Mouse (Mus musculus) hindbrain, embryonic 15.5 days (tissue): ENCODE results near the gene Irf2bp2. TPM values are rescaled to one million over a fixed set of nuclear protein-coding genes. Genes with fewer than 3 reads are reported as not detected.
A peak's percentile ranks its signal among the peaks of the same experiment; 100 is the strongest.

ENCODE experiments used
- ATAC-seq: fragments of 200-750 bp; cut with Nextera tagmentation; 2 replicates; pipeline ENCODE4 v1.8.0; 2017; ENCODE audit warnings: low read depth, moderate number of reproducible peaks, moderate TSS enrichment; ENCODE audit not compliant: low FRiP score
- H3K27ac ChIP-seq: fragments of 300-500 bp; sonication (generic); replicated peaks from 2 replicates; pipeline ENCODE4 v1.5.1; 2015; ENCODE audit warnings: mild to moderate bottlenecking, inconsistent platforms
- H3K27me3 ChIP-seq: fragments of 300-500 bp; sonication (generic); 2 replicates; pipeline ENCODE4 v1.6.1; 2015; ENCODE audit warnings: control low read depth, inconsistent platforms
- H3K36me3 ChIP-seq: fragments of 300-500 bp; sonication (generic); 2 replicates; pipeline ENCODE4 v1.6.1; 2015; ENCODE audit warnings: control low read depth, inconsistent platforms
- H3K4me1 ChIP-seq: fragments of 300-500 bp; sonication (generic); replicated peaks from 2 replicates; pipeline ENCODE4 v1.6.1; 2015; ENCODE audit warnings: control low read depth, inconsistent platforms
- H3K4me2 ChIP-seq: fragments of 300-500 bp; sonication (generic); 2 replicates; pipeline ENCODE4 v1.6.1; 2015; ENCODE audit warnings: moderate library complexity, mild to moderate bottlenecking, inconsistent platforms
- H3K4me3 ChIP-seq: fragments of 300-500 bp; sonication (generic); 2 replicates; pipeline ENCODE4 v1.5.1; 2015; ENCODE audit warnings: mild to moderate bottlenecking, inconsistent platforms
- H3K9ac ChIP-seq: fragments of 300-500 bp; sonication (generic); 2 replicates; pipeline ENCODE4 v1.6.1; 2015; ENCODE audit warnings: inconsistent platforms
- H3K9me3 ChIP-seq: fragments of 300-500 bp; sonication (generic); 2 replicates; pipeline ENCODE4 v1.6.1; 2016; ENCODE audit warnings: control low read depth, inconsistent platforms
- WGBS: fragments of 180-500 bp; shearing (Covaris S2); methylation state at CpG from one replicate; pipeline ENCODE4 v1.1.7; 2015; 5-methylcytosine and 5-hydroxymethylcytosine counted together
- polyA plus RNA-seq: library from polyadenylated mRNA; unstranded; fragments of >200 nt; fragmentation: Nextera tagmentation; extraction: Ambion mirVana; gene quantifications from 2 replicates; pipeline ENCODE4 v1.2.1, GENCODE M21; 2015

Irf2bp2 gene
- polyA plus RNA-seq = 9.1 and 9.2 TPM in 2 replicates

DNA sequence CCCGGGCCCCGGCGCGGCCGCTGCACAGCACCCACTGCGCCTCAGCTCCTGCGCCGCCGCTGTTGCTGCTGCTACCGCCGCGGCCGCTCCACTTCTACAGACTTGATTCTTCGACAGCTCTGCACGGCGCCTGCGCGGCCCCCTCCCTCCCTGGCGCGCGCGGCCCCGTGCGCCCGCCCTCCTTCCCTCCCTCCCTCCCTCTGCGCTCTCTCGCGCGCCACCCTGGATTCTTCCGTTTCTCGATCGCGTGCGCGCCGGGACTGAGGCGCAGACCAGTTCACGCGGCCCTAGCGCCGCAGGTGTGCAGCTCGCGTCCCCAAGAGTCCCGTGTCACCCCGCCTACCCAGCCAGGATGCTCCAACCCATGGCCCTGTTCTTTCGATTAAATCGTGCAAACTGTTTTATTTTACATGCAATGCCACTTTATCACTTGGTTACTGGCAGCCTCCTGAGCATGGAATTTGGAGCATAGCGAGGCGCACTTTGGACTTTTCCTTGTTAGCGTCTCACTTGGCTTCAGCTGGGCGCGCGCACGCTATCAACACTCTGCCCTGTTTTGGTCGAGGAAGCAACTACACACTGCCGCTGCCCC, at the start of gene Irf2bp2:
Gene Irf2bp2, minus strand, starts transcription at position 98 of the 592 bp plus-strand sequence.
- WGBS = under 1% methylated on average over 43 of the region's 56 CpGs
- peak within 1 kb of the TSS; percentile 99 for H3K9ac ChIP-seq
- peak within 1 kb of the TSS; percentile 74 for H3K4me3 ChIP-seq
- H3K27ac ChIP-seq = peak within 1 kb of the TSS; percentile 97
- peak within 1 kb of the TSS; percentile 99 for H3K4me2 ChIP-seq
- no peaks in the 10 kb centered on the region for H3K9me3 ChIP-seq
- no peaks in the 10 kb centered on the region for H3K36me3 ChIP-seq
- peak; percentile 76 for ATAC-seq
- H3K27me3 ChIP-seq = no peaks in the 10 kb centered on the region
- peaks cover 57% of the 10 kb centered on the region for H3K4me1 ChIP-seq

DNA sequence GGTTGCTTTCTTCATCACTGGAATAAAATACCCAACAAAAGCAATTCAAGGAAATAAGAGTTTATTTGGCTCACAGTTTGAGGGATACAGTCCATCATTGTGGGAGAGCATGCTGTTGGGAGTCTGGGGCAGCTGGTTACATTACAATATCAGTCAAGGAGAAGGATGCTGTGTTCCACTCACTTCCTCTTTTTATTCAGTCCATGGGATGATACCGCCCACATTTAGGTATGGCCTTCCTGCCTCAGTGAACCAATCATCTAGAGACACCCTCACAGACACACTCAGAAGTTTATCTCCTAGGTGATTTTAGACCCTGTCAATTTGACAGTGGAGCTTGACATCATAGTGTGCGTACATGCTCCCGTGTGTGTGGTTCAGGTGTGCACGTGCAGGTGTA, 48.9 kb upstream of the Irf2bp2 start:
- Histone ChIP-seq H3K9ac (no peak overlapping the region), H3K9me3 (no peaks in the 10 kb centered on the region), H3K4me3 (no peak overlapping the region), H3K4me2 (no peak overlapping the region), H3K27me3 (no peaks in the 10 kb centered on the region), H3K27ac (no peak overlapping the region), H3K4me1 (no peaks in the 10 kb centered on the region), H3K36me3 (no peaks in the 10 kb centered on the region)
- ATAC-seq = no peak
- 99% methylated on average over 4 of the region's 4 CpGs for WGBS

DNA sequence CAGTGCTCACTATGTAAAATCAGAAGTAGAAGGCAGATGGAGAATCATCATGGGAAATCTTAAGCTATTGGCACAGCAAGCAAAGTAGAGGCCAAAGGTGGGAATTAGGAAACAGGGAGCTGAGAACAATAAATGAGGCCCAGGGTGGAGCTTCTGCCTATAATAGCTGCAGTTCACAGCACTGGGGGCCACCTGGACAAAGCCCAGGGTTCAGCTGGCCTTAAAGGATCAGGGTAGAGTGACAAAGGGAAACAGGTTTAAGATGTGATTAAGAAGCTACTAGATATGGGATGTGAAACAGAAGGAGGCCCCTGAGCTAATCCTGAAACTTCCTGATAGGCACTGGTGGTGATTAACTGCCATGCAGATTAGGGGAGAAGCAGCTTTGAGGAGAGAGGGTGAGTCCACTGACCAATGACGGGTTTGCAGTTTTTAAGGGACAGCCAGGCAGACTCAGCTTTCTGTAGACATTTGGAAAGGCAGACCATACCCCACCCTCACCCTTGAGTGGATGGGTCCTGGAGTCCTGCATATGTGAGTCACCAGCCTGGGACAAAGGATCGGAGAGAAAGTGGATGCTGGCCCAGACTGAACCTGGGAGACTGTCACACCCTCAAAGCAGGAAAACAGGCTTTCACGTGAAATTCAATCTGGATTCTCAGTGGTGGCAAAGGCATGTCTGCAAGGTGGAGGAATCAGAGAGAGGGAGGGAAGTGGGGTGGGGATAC, 47.9 kb upstream of the Irf2bp2 start:
- Histone ChIP-seq H3K27ac (no peak overlapping the region), H3K27me3 (no peaks in the 10 kb centered on the region), H3K4me2 (no peak overlapping the region), H3K9ac (no peak overlapping the region), H3K4me1 (no peaks in the 10 kb centered on the region), H3K36me3 (no peaks in the 10 kb centered on the region), H3K9me3 (no peaks in the 10 kb centered on the region), H3K4me3 (no peak overlapping the region)
- WGBS = 82% methylated on average over 3 of the region's 3 CpGs
- no peak for ATAC-seq

- ATAC-seq = no peak
- Histone ChIP-seq H3K27ac (no peak overlapping the region), H3K27me3 (no peaks in the 10 kb centered on the region), H3K4me2 (no peak overlapping the region), H3K9me3 (no peaks in the 10 kb centered on the region), H3K36me3 (no peaks in the 10 kb centered on the region), H3K9ac (no peak overlapping the region), H3K4me1 (no peaks in the 10 kb centered on the region), H3K4me3 (no peak overlapping the region)
- 82% methylated on average over 3 of the region's 3 CpGs for WGBS
These were observed 45.4 kb upstream of the Irf2bp2 start for GRCm38 (mm10) chr8:126639161-126639560.

DNA sequence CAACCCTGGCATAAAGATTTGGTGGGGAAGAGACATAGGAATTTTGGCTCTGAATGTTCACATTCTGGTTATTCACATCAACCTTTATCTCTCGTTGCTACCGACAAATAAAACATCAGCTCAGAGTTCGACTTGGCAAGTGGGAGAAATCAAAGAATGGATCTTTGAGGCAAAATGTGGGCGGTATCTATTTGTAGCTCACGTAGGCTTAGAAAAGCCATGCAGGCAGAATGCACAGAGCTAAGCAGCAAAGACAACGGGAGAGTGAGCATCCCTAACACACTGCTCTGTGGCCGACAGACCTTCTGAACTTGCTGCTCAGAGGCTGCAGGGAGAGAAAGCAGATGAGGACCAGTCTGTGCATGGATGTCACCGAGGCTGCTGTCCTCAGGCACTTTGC, 44.2 kb upstream of the Irf2bp2 start:
- no peak overlapping the region for H3K4me2 ChIP-seq
- no peaks in the 10 kb centered on the region for H3K27me3 ChIP-seq
- no peaks in the 10 kb centered on the region for H3K4me1 ChIP-seq
- H3K36me3 ChIP-seq = no peaks in the 10 kb centered on the region
- 72% methylated on average over 8 of the region's 8 CpGs for WGBS
- no peak overlapping the region for H3K27ac ChIP-seq
- ATAC-seq = no peak
- no peaks in the 10 kb centered on the region for H3K9me3 ChIP-seq
- H3K9ac ChIP-seq = no peak overlapping the region
- no peak overlapping the region for H3K4me3 ChIP-seq

DNA sequence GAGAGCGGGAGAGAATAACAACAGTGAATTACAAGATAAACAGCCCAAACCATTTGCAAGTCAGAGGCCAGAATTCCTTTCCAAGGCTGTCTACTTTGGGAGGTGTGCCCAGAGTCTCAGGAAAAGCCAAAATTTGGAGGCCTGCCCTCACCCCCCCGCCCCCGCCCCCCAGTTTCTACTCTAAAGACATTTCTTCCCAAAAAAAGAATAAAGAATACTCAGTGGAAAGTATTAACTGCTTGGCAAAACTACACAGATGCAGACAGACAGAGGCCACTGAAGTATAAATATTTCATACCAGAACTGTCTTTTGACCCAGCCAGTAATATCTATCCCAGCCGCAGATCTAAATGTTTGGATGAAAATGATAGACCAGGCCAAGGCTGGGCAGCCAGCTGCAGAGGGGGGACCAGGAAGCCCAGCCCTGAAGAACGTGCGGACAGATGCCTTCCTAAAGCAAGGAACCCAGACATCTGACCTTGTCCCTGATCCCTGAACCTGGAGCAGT, 40.8 kb upstream of the Irf2bp2 start:
- ATAC-seq = no peak
- Histone ChIP-seq H3K9ac (no peak overlapping the region), H3K4me1 (no peaks in the 10 kb centered on the region), H3K27ac (no peak overlapping the region), H3K4me2 (no peak overlapping the region), H3K4me3 (no peak overlapping the region), H3K9me3 (no peaks in the 10 kb centered on the region), H3K27me3 (no peaks in the 10 kb centered on the region), H3K36me3 (no peaks in the 10 kb centered on the region)
- WGBS = 73% methylated on average over 6 of the region's 6 CpGs

DNA sequence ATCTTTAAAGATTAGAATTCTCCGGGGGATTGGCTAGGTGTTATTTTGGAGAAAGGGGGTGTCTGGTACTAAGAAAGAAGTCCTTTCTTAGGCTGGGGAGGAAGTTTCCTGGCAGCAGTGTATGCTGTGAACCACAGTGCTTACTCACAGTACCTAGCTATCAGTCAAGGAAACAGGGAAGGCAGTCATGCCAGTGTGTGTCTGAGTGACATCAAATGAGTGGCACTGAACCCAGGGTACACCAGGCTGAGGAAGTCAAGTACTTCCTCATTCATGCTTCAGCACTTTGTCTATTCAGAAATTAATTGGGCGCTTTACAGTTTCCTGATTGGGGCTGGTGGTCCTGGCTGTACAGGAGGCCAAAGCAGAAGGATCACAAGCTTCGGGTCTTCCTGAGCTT, 34.8 kb upstream of the Irf2bp2 start:
- 96% methylated on average over 3 of the region's 3 CpGs for WGBS
- Histone ChIP-seq H3K36me3 (no peaks in the 10 kb centered on the region), H3K9ac (no peak overlapping the region), H3K4me3 (no peak overlapping the region), H3K9me3 (no peaks in the 10 kb centered on the region), H3K27me3 (no peaks in the 10 kb centered on the region), H3K4me1 (no peaks in the 10 kb centered on the region), H3K4me2 (no peak overlapping the region), H3K27ac (no peak overlapping the region)
- ATAC-seq = no peak

DNA sequence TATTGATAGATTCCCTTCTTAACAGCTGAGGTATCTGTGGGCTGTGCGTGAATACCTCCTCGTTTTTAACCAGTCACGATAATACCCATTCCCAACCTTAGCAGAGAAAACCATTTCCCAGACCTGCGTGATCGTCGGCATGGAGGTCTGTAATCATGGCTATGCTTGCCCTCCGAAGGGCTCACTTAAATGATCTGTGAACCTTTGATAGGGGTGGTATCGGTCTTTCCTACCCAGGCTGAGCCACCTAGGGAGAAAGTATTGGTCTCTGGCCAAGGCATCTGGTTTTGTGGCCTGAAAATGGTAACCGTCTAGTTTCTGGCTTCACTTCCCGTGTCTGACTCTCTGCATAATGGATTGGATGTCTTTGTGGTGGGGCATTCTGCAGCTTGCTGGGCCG, 32.6 kb upstream of the Irf2bp2 start:
- H3K36me3 ChIP-seq = no peaks in the 10 kb centered on the region
- H3K27ac ChIP-seq = no peak overlapping the region
- H3K9me3 ChIP-seq = no peaks in the 10 kb centered on the region
- no peaks in the 10 kb centered on the region for H3K4me1 ChIP-seq
- no peak overlapping the region for H3K4me2 ChIP-seq
- ATAC-seq = no peak
- no peak overlapping the region for H3K9ac ChIP-seq
- H3K27me3 ChIP-seq = no peaks in the 10 kb centered on the region
- 87% methylated on average over 11 of the region's 11 CpGs for WGBS
- no peak overlapping the region for H3K4me3 ChIP-seq

- no peak for ATAC-seq
- Histone ChIP-seq H3K36me3 (no peaks in the 10 kb centered on the region), H3K27ac (no peak overlapping the region), H3K27me3 (no peaks in the 10 kb centered on the region), H3K4me1 (no peaks in the 10 kb centered on the region), H3K4me2 (no peak overlapping the region), H3K9ac (no peak overlapping the region), H3K4me3 (no peak overlapping the region), H3K9me3 (no peaks in the 10 kb centered on the region)
- WGBS = 89% methylated on average over 9 of the region's 9 CpGs
These were observed 28.5 kb upstream of the Irf2bp2 start for GRCm38 (mm10) chr8:126622111-126622795.

DNA sequence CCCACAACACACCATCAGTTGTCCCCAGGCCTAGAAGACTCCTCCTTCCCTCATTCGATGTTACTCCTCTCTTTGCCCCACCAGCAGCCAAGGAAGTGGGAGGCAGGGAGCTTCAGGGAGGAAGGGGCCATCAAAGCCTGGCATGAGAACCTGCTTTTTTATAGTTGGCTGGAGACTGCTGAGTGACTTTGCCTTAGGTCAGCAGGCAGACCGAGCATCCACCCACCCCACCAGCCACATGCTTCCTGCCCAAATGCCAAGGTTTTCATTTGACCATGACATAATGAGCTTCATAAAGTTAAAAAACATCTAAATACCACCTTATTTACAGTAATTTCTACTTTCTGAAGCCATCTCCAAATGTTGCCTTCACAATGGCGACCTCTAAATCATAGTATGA, 26.9 kb upstream of the Irf2bp2 start:
- no peak overlapping the region for H3K27ac ChIP-seq
- no peak overlapping the region for H3K9ac ChIP-seq
- ATAC-seq = no peak
- no peak overlapping the region for H3K4me2 ChIP-seq
- H3K4me1 ChIP-seq = no peaks in the 10 kb centered on the region
- no peaks in the 10 kb centered on the region for H3K9me3 ChIP-seq
- no peaks in the 10 kb centered on the region for H3K36me3 ChIP-seq
- no peaks in the 10 kb centered on the region for H3K27me3 ChIP-seq
- H3K4me3 ChIP-seq = no peak overlapping the region
- WGBS = 81% methylated on average over 3 of the region's 3 CpGs

- Histone ChIP-seq H3K27ac (no peak overlapping the region), H3K4me2 (no peak overlapping the region), H3K9ac (no peak overlapping the region), H3K36me3 (no peaks in the 10 kb centered on the region), H3K4me3 (no peak overlapping the region), H3K4me1 (no peaks in the 10 kb centered on the region), H3K27me3 (no peaks in the 10 kb centered on the region), H3K9me3 (no peaks in the 10 kb centered on the region)
- ATAC-seq = no peak
- WGBS = 93% methylated on average over 6 of the region's 6 CpGs
These were observed 25.7 kb upstream of the Irf2bp2 start for GRCm38 (mm10) chr8:126619487-126619886.

DNA sequence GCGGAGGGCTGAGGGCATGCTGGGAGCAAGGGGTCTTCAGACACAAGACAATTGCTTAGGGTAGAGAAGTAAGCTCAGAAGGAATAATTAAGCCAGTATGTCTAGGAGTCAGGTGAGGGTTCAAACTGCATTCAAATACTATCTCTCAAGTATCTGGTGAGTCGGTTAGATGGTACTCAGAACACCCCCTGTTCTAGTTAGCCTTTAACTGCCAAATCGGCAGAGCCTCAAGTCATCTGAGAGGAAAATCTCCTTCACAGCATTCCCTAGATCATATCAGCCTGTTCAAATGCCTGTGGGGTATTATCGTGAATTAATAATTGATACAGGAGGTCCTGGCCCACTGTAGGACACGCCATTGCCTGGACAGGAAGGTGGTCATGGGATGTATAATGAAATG, 23.9 kb upstream of the Irf2bp2 start:
- Histone ChIP-seq H3K9ac (no peak overlapping the region), H3K4me2 (no peak overlapping the region), H3K27ac (no peak overlapping the region), H3K9me3 (no peaks in the 10 kb centered on the region), H3K36me3 (no peaks in the 10 kb centered on the region), H3K4me3 (no peak overlapping the region), H3K27me3 (no peaks in the 10 kb centered on the region), H3K4me1 (no peaks in the 10 kb centered on the region)
- no peak for ATAC-seq
- WGBS = 95% methylated on average over 5 of the region's 5 CpGs
